Mouse (Mus musculus): ENCODE measurements around the gene Zc3h12c. TPM values are rescaled to one million over a fixed set of nuclear protein-coding genes. Genes with fewer than 3 reads are reported as not detected.

The Zc3h12c gene
- polyA plus RNA-seq, 1 experiment from 2014 or later, result 2.2 TPM

Small RNA genes within 50 kb of the gene (microRNA-seq; reads per million reads assigned to microRNA genes)
- not detected for gene Gm27686
- not detected for gene Mir6244

Other genes with a start within 250 kb of the Zc3h12c start
- gene Fdx1, start 205.0 kb downstream of the Zc3h12c start, polyA plus RNA-seq (2015; fragmentation: Nextera tagmentation; extraction: Ambion mirVana), result 64.9 and 80.0 TPM in 2 replicates
- 74.0 and 81.4 TPM in 2 replicates for gene Rdx, start 121.4 kb downstream of the Zc3h12c start, polyA plus RNA-seq (2015; fragmentation: Nextera tagmentation; extraction: Ambion mirVana)

Data from stomach, embryonic 16.5 days (tissue).